Mouse (Mus musculus) CH12.LX (cell line): ENCODE data around the gene Dqx1.

Experiments used
- CTCF ChIP-seq, 2 experiments: IDR thresholded peaks in 1 of 2; conservative IDR thresholded peaks in 1 of 2; 2 replicates each; pipeline ENCODE4 v1.5.1; 2011 to 2012; ENCODE audit warnings: low read depth in 2 of 2, low read length in 2 of 2, improper control_type of control experiment in 1 of 2, inconsistent platforms in 1 of 2, mild to moderate bottlenecking in 1 of 2, moderate library complexity in 1 of 2
- RAD21 ChIP-seq: IDR thresholded peaks from 2 replicates; pipeline ENCODE4 v1.6.1; 2011; ENCODE audit warnings: low read depth, mild to moderate bottlenecking, low read length, improper control_type of control experiment, moderate library complexity

DNA sequence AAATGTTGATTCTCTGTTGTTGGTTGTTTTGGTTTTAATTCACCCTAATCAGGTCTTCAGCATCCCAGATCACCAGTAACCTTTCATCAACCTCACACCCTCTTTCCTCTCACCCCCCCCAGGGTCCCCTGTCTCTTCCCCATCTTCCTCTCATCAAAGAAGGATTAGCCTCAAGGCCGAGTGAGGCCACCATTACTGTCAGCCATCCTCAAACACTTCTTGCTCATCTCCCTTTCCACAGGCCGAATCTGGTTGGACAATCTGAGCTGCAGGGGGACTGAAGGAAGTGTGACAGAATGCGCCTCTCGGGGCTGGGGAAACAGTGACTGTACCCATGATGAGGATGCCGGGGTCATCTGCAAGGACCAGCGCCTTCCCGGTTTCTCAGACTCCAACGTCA, 20.5 kb upstream of the Dqx1 start:
- no peak for TF ChIP-seq RAD21
- TF ChIP-seq CTCF (conservative IDR thresholded peaks at IDR 0.05 in 1 of 2, IDR thresholded peaks at IDR 0.05 in 1 of 2; ENCODE audit: low read depth in 2 of 2, low read length in 2 of 2): no peak
